Mouse (Mus musculus) heart, adult 2 months (tissue): ENCODE results near the gene Commd2. TPM values are rescaled to one million over a fixed set of nuclear protein-coding genes. Genes with fewer than 3 reads are reported as not detected.

Experiments
- DNase-seq, 2 experiments: peaks; one replicate each; pipeline ENCODE4 v3.0.0; 2021
- H3K27ac ChIP-seq: fragments of 200-600 bp; 2 replicates; pipeline ENCODE4 v1.8.1; 2022
- H3K27me3 ChIP-seq: fragments of 200-500 bp; 2 replicates; pipeline ENCODE4 v1.6.1; 2012; ENCODE audit warnings: mild to moderate bottlenecking, low read length, inconsistent platforms, mixed read lengths; ENCODE audit not compliant: control insufficient read depth, insufficient read depth
- H3K36me3 ChIP-seq: fragments of 200-500 bp; 2 replicates; pipeline ENCODE4 v1.6.1; 2012; ENCODE audit warnings: low read length, inconsistent platforms; ENCODE audit not compliant: control insufficient read depth, insufficient read depth
- H3K4me1 ChIP-seq: fragments of 200-500 bp; 2 replicates; pipeline ENCODE4 v1.6.1; 2011; ENCODE audit warnings: low read length; ENCODE audit not compliant: control insufficient read depth, insufficient read depth
- H3K4me3 ChIP-seq: fragments of 200-600 bp; 2 replicates; pipeline ENCODE4 v1.8.1; 2022
- H3K79me2 ChIP-seq: fragments of 200-500 bp; replicated peaks from 2 replicates; pipeline ENCODE4 v1.6.1; 2012; ENCODE audit warnings: mild to moderate bottlenecking, inconsistent platforms, low read length, moderate library complexity, mixed read lengths; ENCODE audit not compliant: control insufficient read depth, insufficient read depth
- H3K9ac ChIP-seq: fragments of 200-500 bp; 2 replicates; pipeline ENCODE4 v1.6.1; 2012; ENCODE audit warnings: low read depth, mild to moderate bottlenecking, control low read depth, inconsistent platforms, low read length, mixed read lengths
- CTCF ChIP-seq: fragments of 200-600 bp; IDR thresholded peaks from 2 replicates; pipeline ENCODE4 v1.8.1; 2022; ENCODE audit warnings: antibody characterized with exemption, mild to moderate bottlenecking, moderate library complexity
- EP300 ChIP-seq: fragments of 200-500 bp; IDR thresholded peaks from 2 replicates; pipeline ENCODE4 v1.6.1; 2011; ENCODE audit warnings: low read depth, low read length, control low read depth; ENCODE audit not compliant: insufficient read depth
- POLR2A ChIP-seq: fragments of 200-500 bp; IDR thresholded peaks from 2 replicates; pipeline ENCODE4 v1.6.1; 2011; ENCODE audit warnings: mild to moderate bottlenecking, low read depth, low read length, control low read depth; ENCODE audit not compliant: insufficient read depth
- WGBS: fragments of 180-500 bp; shearing (Covaris S2); methylation state at CpG from one replicate; pipeline ENCODE4 v1.1.7; 2018; 5-methylcytosine and 5-hydroxymethylcytosine counted together
- intact Hi-C: fragments of 180-260 bp; cut with DNase I; formaldehyde crosslinking; loops from one replicate; pipeline ENCODE4 v1.15.1; 2025
- polyA plus RNA-seq: library from polyadenylated mRNA; depleted of rRNA; stranded (reverse); fragments of >200 nt; gene quantifications from 2 replicates; pipeline ENCODE4 v1.2.3, GENCODE M21; 2012
- total RNA-seq, 2 experiments: library from RNA; stranded (reverse); gene quantifications; 2 replicates each; pipeline ENCODE4 v1.2.3; 2021

The Commd2 gene
- total and polyA plus RNA-seq, 3 experiments = 11.9 to 13.9 (median 12.2) TPM

GRCm38 (mm10) chr3:57674075-57674474, 22.6 kb upstream of the Commd2 start:
- intact Hi-C loops = no loop called here
- WGBS = 87% methylated on average over 2 of the region's 2 CpGs
- H3K27ac ChIP-seq = no peak overlapping the region

GRCm38 (mm10) chr3:57673586-57673985, 22.1 kb upstream of the Commd2 start:
- intact Hi-C loops = no loop called here
- Histone ChIP-seq H3K4me3 (no peak overlapping the region), H3K79me2 (no peaks in the 10 kb centered on the region), H3K4me1 (no peaks in the 10 kb centered on the region; the same call in 1 of the 2 replicates), H3K27ac (no peak overlapping the region), H3K9ac (no peak overlapping the region), H3K27me3 (no peaks in the 10 kb centered on the region), H3K36me3 (no peaks in the 10 kb centered on the region)
- peak in 1 of 2 experiments; percentile 47 for DNase-seq
- no peak for TF ChIP-seq CTCF
- no peak for TF ChIP-seq EP300
- TF ChIP-seq POLR2A = no peak
- WGBS = 89% methylated on average over 4 of the region's 4 CpGs

More at GRCm38 (mm10) chr3:57674075-57674474, 22.6 kb upstream of the Commd2 start:
- Histone ChIP-seq H3K36me3 (no peaks in the 10 kb centered on the region), H3K9ac (no peak overlapping the region), H3K27me3 (no peaks in the 10 kb centered on the region), H3K79me2 (no peaks in the 10 kb centered on the region), H3K4me3 (no peak overlapping the region), H3K4me1 (no peaks in the 10 kb centered on the region; the same call in 1 of the 2 replicates)
- DNase-seq = no peak
- TF ChIP-seq POLR2A (no peak), EP300 (no peak), CTCF (no peak)

- Histone ChIP-seq H3K4me3 (peak overlapping the region; percentile 23; the same call in 1 of the 2 replicates), H3K9ac (no peak overlapping the region), H3K4me1 (no peaks in the 10 kb centered on the region; the same call in 1 of the 2 replicates), H3K27ac (no peak overlapping the region; the same call in 1 of the 2 replicates), H3K79me2 (no peaks in the 10 kb centered on the region), H3K27me3 (no peaks in the 10 kb centered on the region), H3K36me3 (no peaks in the 10 kb centered on the region)
- DNase-seq = peak; percentile 49 to 50
- no peak for TF ChIP-seq EP300
- peak; percentile 86 for TF ChIP-seq CTCF
- TF ChIP-seq POLR2A = no peak
- WGBS = 19% methylated on average over 14 of the region's 14 CpGs
- intact Hi-C loops = loop anchor here (2.0 to 10.0 kb wide), 4 partner anchors 70 to 456 kb away; partner anchors contain the start of genes Pfn2 and Rnf13
Observed at GRCm38 (mm10) chr3:57667054-57667723, 15.7 kb upstream of the Commd2 start.

- H3K4me1 ChIP-seq = no peaks in the 10 kb centered on the region; the same call in 1 of the 2 replicates
- H3K27me3 ChIP-seq = no peaks in the 10 kb centered on the region
- DNase-seq = no peak
- no peak overlapping the region for H3K4me3 ChIP-seq
- 84% methylated on average over 5 of the region's 5 CpGs for WGBS
- H3K79me2 ChIP-seq = no peaks in the 10 kb centered on the region
- no peak overlapping the region for H3K27ac ChIP-seq
- intact Hi-C loops = loop anchor here (2.0 to 10.0 kb wide), 4 partner anchors 71 to 457 kb away; partner anchors contain the start of genes Pfn2 and Rnf13
- TF ChIP-seq CTCF = no peak
- TF ChIP-seq EP300 = no peak
- TF ChIP-seq POLR2A = no peak
- H3K9ac ChIP-seq = no peak overlapping the region
- H3K36me3 ChIP-seq = no peaks in the 10 kb centered on the region
Observed at GRCm38 (mm10) chr3:57665880-57666279, 14.4 kb upstream of the Commd2 start.

- Histone ChIP-seq H3K79me2 (no peaks in the 10 kb centered on the region), H3K27me3 (no peaks in the 10 kb centered on the region), H3K27ac (no peak overlapping the region), H3K9ac (no peak overlapping the region), H3K36me3 (no peaks in the 10 kb centered on the region), H3K4me3 (no peak overlapping the region), H3K4me1 (no peaks in the 10 kb centered on the region; the same call in 1 of the 2 replicates)
- DNase-seq = no peak
- 68% methylated on average over 10 of the region's 10 CpGs for WGBS
- intact Hi-C loops = loop anchor here (5.0 to 10.0 kb wide), 2 partner anchors 73 to 180 kb away; partner anchors contain the start of genes Pfn2 and Rnf13
- TF ChIP-seq CTCF = no peak
- no peak for TF ChIP-seq EP300
- no peak for TF ChIP-seq POLR2A
Observed at GRCm38 (mm10) chr3:57664682-57665081, 13.2 kb upstream of the Commd2 start.

GRCm38 (mm10) chr3:57663731-57664130, 12.2 kb upstream of the Commd2 start:
- Histone ChIP-seq H3K27me3 (no peaks in the 10 kb centered on the region), H3K4me3 (no peak overlapping the region), H3K27ac (no peak overlapping the region), H3K36me3 (no peaks in the 10 kb centered on the region), H3K79me2 (no peaks in the 10 kb centered on the region), H3K4me1 (no peaks in the 10 kb centered on the region; the same call in 1 of the 2 replicates), H3K9ac (no peak overlapping the region)
- DNase-seq = no peak
- intact Hi-C loops = loop anchor here (10.0 kb wide), 1 partner anchor 181 kb away; the partner anchor contains the start of gene Pfn2
- WGBS = 12% methylated on average over 6 of the region's 6 CpGs
- no peak for TF ChIP-seq POLR2A
- no peak for TF ChIP-seq EP300
- peak; percentile 88 for TF ChIP-seq CTCF
